Mouse (Mus musculus): ENCODE results near the gene Pde2a.

The Pde2a gene

DNA sequence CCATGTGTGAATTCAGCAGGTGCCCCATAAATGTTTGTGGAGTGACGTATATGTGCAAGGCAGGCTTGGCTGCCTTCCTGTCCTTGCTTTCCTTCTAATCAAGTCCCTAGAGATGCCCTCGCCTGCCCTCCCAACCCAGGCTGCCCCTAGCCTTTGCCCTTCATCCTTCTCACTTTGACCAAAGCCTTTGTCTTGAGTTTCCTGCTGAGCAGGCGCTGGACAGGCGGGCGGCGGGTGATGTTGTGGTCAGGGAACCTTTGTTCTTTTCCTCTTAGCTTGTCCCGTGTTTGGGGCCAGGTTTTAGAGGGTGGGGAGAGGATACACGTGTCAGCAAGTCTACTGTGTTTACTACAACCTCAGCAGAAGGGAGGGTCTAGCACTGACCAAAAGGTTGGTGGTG, 32.2 kb downstream of the Pde2a start:
- DNase-seq (ENCODE audit: inconsistent ontology term): no peak

DNA sequence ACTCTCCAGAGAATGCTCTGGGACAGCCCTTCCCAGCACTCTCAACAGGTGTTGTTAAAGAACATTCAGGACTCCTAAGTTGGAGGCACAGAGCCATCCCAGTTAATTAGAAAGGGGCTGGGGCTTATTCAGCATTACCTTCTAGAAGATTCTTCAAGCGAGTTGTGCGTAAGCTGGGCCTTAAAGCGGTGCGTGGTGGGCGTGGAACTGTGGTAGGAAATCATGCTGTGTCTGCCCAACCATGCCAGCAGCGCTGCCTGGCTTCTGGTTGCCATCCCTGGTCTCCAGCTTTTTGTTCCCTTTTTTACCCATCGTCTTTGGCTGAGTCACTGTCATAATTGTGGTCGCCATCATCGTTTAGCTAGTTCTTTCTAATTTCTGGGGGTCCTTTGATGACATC, 33.0 kb downstream of the Pde2a start:
- peak; percentile 64 for DNase-seq (ENCODE audit: inconsistent ontology term)

DNA sequence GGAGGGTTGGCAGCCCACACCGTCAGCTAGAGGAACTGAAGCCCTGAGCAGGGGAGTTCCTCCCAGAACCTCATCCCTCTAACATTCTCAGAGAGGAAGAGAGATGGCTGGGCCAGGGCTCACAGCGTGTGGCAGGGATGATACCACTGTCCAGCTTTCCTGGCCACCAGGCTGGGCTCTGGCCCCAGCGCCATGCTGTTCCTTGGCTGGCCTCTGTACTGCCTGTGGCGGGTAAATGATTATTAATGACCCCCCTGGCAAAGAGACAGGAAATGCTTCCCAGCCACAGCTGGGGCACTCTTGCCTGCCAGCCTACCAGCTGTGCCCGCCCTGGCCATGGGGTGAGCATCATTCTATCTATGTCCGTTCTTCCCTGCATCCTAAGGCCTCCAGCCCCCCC, 33.6 kb downstream of the Pde2a start:
- peak; percentile 56 for DNase-seq (ENCODE audit: inconsistent ontology term)

DNA sequence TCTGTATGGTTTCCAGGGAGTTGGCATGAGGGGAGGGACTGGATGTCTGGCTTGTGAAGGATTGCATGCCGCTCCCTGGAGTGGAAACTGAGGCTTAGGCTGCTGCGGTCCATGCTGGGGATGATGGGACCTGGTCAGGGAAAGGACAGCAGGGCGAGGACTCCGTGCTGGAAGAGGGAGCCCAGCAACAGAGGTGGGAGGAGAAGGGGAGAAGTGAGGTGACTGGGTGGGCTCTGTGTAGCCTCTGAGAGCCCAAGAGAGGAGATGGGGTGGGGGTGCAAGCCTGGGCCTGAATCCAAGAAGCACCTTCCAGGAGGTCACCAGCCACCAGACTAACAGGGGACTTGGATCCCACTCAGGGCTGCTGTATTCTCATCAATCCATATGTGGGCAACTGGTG, 34.8 kb downstream of the Pde2a start:
- no peak for DNase-seq (ENCODE audit: inconsistent ontology term)

DNA sequence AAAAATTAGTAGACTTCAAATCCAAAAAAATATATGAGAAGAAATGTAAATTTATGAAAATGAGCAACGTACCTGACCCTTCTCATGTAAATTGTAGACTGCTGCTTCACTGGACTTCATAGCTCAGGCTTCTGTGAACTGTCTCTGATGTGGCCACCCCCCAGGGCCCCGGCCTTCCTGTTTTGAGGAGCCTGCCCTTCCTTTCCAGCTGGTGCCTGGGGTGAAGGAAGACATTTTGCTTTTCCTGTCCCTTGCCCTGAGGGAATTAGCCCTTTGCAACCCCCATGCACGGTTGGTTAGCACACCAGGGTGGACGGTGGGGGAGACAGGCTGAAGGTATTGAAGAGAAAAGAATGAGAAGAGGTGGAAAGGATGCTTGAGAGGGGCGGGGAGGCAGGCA, 35.3 kb downstream of the Pde2a start:
- DNase-seq (ENCODE audit: inconsistent ontology term): no peak

DNA sequence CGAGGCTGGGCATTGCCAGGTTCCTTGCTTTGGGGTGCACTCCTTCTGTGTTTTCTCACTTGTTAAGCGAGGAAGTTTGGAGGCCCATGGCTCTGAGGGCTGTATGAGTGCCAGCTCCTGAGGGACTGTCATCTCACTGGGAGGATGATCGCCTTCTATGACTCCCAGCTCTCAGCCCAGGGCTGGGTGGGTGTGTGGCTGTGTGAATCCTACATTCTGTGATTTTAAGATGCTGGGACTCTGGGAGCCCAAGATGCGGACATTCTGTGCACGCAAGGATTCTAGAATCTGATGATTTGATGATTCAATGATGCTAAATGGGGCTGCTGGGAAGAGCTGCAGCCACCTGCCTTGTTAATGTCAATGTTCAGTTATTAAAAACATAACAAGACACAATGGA, 35.8 kb downstream of the Pde2a start:
- DNase-seq (ENCODE audit: inconsistent ontology term): no peak

DNA sequence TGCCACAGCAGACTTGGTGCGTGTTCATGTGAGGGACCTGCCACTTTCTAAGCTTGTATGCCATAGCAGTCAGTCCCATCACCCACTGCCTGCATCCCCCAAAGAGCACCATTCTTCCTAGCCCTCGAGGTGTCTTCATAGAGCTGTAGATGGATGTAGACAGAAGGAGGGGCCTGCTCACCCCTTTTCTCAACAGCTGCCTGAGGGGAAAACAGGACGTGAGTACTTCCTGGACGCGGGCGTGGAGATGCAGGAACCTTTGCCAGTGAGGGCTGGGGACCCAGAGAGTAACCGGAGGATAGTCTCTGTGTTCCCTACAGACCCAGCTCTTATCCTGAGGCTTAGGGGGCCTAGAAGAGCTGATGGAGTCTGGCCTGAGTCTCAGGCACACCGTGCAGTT, 36.3 kb downstream of the Pde2a start:
- no peak for DNase-seq (ENCODE audit: inconsistent ontology term)

DNA sequence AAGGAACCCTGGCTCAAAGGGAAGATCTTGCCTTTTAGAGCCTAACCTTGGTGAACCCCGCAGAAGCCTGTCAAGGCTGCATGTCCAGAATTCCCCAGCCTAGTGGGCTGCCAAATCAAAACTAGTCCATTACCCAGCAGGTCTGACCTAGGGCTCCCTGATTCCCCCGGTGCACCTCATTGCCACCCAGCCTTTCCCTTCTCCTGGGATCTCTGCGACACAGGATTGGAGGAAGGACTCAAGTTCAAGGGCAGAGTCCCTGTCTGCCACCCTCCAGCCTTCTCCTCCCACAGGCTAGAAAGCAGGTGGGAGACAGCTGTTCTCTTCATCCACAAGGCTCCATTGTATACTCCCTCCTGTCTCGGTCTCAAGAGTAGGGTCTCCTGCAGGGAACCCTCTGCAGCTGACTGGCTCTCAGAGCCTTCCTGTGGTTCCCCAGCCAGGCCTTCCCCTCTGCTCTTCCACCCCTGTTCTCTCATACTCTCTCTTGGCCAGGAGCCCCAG, 36.8 kb downstream of the Pde2a start:
- DNase-seq (ENCODE audit: inconsistent ontology term): no peak

DNA sequence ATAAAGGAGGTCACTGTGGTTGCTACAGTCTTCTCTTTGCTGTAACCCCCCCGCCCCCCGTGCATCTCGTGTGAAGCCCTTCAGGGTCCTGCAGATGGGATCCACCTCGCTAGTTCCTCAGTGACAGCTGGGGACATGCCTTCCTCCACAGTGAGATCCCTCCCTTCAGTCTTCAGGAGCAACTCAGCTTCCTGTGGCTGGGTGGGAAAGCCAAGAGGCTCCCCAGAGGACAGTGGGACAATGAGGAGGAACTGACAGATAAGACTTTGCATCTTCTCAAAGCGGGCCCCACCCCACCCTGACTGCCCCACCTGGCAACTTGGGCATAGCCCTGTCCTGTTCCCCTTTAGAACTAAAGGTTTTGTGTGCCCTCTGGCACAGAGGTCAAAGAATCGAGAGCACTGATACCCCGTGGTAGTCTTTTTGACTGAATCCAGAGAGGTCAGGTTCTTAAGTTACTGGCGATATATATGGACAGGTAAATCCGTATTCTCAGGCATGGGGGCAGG, 37.9 kb downstream of the Pde2a start:
- DNase-seq (ENCODE audit: inconsistent ontology term): no peak

DNA sequence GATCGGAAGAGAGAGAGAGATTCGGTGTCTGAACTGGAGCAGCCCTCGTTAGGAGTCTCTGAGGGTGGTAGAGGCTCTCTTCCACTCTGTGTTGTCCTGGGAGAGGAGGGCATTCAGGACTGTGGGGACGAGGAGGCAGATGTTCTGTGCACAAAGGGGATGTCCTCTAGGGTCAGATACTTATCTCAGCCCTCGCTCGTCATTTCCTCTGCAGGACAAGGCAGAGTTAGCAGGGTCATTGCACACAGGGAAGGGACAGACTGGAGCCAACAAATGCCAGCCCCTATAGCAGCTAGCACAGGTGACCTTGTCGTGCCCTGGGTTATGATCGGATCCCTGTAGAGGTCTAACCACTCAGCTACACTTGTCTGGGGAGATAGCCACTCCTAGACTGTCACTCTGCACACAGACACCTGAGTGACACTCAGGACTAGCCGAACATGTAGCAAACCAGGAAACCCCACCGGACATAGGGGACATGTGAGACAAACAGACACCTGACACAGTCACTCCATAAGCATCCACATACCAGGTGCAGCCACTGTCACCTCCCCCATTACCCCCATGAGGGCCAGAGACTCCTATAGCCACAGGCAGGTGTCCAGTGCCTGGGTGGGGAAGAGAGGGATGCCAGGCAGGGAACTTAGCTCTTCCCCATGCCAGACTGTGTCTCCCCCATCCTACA, 38.6 kb downstream of the Pde2a start:
- DNase-seq (ENCODE audit: inconsistent ontology term): no peak

DNA sequence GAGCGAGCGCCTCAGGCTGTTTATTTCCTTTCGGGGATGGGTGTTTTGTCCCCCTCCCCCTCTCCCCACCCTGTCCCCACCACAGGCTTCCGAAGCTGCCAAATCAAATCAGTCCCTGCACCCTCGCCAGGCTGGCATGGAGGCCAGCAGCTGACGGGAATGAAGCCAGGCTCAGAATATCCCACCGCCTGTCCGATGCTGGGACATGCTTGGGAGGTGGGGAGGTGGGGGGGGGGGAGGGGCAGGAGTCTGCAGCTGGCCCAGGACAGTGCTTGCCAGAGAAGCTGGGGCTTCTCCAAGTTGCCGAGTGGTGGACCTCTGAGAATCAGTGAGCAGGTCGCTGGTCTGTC, 39.1 kb downstream of the Pde2a start:
- peak; percentile 66 for DNase-seq (ENCODE audit: inconsistent ontology term)

DNA sequence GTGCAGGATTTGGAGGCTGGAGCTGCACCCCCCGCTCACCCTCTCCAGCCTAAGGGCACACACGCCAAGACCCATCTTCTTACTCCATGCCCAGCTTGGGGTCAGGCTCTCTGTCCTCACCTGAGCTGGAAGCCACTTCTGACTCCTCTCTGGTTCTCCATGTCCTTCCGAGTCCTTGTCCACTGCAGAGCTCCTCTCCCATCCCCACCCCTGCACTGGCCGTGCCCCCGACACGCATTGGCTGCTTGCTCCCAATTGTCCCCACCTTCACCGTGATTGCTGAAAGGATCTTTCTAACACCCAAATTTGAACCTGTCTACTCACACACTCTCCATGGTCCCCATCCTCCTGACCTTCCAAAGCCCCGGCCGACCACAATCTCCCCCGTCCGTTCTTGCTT, 40.1 kb downstream of the Pde2a start:
- DNase-seq (ENCODE audit: inconsistent ontology term): no peak

DNA sequence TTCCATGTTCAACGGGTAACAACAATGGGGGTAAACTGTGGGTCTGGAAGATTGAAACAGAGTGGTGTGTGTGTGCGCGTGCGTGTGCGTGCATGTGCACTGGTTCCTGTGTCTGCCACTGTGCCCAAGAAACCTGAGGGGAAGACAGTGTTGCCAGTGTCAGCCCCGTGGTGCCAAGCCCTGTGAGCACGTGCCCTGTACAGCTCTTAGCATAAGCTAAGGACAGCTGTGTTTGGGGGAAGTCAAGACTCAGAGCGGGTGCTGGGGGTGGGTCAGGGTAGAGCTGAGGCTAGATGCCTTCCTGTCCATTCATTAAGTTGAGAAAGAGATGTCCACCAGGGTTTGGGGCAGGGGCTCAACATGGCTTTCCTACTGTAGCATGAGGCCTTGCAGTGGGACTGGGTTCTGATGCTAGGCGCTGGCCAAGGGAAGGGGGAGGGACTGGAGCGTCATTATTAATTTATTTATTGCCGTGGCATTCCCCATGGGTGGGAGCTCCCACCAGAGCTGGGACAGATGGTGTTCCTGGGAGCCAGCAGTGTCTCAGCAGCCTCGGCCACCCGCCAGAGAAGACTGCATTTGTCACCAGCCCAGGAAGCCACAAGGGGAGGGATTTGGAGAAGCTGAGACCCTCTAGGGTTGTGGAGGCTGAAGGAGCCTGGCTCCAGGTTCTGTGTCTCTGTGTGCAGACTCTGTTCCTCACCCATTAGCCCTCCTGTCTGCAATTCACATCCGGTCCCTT, 41.0 kb downstream of the Pde2a start:
- DNase-seq (ENCODE audit: inconsistent ontology term): no peak

DNA sequence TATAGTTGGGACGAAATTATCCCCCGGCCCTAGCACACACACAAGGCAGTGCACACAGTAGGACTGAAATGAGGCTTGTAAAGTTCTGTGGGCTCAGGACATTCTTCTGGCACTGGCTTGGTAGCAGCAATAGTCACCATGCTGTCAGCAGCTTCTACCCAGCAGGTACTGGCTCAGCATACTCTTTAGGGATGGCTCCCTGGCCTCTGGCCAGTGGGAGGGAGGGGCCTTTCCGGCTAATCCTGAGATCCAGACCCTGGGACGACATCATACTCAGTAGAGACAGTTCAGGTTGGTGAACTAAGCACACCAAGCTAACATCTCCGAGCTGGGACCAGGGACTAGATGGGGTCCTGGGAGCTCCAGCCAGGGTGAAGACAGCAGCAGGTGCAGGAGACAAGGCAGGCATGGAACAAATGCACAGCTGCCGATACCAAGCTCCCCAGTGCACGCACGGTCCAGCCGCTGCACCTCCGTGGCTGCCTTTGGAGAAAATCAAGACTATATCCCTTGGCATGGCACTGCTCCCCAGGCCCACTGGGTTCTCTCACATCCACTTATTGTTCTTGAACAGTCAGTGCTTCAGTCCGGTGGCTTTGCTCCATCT, 42.3 kb downstream of the Pde2a start:
- no peak for DNase-seq (ENCODE audit: inconsistent ontology term)

DNA sequence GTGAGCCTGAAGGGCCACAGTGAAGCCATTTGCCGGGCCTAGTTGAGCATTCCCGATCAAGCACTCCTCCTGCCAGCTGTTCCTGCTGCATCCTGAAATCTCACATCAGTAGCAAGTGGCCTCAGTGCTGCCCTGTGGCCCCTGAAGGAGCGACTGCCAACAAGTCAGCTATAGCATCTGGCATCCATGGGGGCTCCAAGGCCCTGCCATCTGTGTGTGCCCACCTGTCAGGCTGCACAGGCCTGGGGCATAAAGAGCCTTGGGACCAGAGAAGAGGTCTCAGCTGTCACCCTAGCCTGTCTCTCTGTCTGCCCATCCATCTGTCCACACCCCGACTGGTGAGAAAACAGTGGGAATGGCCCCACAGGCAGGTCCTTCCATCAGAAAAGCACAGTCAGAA, 43.4 kb downstream of the Pde2a start:
- DNase-seq (ENCODE audit: inconsistent ontology term): no peak

DNA sequence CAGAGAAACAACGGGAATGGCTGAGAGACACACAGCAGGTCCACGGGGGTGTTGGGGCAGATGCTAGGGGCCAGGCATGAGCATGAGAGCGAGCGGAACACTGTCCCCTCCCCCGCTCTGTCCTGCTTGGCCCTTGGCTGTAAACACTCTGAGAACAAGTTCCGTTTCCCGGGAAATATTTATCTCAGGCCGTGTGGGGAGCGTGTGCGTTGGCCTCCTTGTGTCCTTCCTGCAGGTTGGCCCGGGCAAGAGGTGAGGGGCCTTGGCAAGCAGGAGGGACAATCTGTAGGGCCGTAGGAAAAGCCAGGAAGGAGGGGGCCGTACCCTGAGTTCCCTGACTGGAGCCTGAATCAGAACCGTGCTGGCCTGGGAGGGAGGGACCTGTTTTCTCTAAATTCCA, 43.9 kb downstream of the Pde2a start:
- DNase-seq (ENCODE audit: inconsistent ontology term): no peak

DNA sequence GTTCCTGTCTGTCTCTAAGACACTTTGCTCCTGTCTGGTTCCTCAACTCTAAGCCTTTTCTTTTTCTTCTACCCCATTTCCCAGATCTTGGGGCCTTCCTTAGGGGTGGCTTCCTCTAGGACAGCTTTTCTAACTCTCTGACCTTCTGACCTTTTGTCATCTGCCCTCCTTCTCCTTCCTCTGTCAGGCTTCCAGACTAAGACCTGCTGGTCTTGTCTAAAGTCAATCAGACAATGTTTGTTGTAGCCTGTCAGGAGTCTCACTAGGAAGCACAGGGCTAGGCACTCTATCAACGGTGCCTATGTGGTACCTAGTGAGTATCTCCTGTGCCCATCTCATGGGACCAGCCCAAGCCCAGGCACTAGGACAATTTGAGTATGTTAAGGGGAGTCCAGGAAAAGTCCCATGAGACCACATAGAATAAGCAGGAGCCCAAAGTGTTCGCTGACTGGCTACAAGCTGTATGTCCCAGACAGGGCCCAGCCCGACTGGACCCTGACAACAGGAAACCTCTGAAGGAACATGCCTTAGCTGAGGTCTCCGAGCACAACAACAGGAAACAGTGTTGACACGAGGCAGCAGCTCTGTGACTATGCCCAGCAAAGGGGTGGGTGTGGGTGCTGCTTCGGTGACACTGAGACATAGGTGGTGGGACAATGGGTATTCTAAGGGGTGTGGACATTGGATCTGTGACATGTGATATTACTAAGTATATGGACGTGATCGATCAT, 44.5 kb downstream of the Pde2a start:
- DNase-seq (ENCODE audit: inconsistent ontology term): no peak

DNA sequence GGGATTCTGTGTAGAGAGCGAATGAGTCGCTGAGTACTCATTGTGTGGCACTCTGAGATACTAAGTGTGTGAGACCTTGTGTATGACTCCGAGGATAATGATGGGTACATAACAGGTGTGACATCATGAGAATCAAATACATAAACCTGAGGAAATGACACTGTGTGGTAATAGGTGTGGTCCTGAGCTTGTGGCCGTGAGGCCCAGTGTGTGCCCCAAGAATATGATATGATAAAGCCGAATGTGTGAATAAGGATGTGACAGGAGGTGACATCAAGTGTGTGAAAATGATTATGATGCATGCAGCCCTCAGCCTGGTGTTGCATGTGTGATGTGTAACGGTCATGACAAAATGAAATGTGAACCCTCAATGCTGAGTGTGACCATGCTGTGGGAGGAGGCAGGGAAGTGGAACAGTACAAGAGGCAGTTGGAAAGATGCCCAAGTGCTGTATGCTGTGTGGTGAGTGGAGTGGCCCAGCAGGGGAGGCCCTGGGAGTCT, 45.1 kb downstream of the Pde2a start:
- DNase-seq (ENCODE audit: inconsistent ontology term): no peak

DNA sequence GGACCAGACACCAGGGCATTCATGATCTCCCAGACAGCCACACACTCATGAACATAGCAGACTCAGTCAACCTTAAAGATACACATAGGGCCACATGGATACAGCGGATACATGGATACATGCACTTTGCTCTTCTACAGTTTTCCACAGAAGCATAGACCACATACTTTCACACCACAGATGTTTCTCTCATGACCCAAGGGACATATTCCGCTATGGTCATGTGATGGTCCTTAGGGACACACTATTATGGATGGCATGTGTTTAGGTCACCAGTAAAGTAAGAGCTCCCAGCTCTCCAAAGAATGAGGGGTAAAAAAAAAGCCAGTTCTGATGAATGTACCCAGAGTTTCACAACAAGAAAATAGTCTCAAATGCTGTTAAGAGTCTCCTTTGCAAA, 49.9 kb downstream of the Pde2a start:
- DNase-seq (ENCODE audit: inconsistent ontology term): no peak

DNA sequence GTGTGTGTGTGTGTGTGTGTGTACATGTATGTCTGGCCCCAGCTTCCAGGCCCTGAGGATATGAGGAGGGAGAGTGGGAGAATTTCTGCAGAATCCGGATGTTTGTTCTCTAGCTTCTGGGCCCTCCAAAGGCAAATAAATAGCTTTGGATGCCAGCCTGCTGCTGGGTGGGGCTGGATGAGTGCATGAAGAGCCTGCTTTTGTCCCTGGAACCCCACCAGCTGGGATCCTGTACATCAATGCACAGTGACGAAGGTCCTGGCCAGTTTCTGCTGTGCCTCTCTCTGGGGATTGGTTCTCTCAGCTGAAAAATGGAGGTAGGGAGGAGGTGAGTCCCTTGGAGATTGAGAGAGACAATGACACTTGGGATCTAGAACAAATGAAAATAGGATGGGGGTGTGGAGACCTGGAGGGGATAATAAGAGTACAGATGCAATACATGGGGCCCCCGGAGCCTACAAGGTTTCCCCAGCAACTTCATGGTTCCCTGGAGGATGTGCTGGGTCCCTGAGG, 50.5 kb downstream of the Pde2a start:
- DNase-seq (ENCODE audit: inconsistent ontology term): no peak

DNA sequence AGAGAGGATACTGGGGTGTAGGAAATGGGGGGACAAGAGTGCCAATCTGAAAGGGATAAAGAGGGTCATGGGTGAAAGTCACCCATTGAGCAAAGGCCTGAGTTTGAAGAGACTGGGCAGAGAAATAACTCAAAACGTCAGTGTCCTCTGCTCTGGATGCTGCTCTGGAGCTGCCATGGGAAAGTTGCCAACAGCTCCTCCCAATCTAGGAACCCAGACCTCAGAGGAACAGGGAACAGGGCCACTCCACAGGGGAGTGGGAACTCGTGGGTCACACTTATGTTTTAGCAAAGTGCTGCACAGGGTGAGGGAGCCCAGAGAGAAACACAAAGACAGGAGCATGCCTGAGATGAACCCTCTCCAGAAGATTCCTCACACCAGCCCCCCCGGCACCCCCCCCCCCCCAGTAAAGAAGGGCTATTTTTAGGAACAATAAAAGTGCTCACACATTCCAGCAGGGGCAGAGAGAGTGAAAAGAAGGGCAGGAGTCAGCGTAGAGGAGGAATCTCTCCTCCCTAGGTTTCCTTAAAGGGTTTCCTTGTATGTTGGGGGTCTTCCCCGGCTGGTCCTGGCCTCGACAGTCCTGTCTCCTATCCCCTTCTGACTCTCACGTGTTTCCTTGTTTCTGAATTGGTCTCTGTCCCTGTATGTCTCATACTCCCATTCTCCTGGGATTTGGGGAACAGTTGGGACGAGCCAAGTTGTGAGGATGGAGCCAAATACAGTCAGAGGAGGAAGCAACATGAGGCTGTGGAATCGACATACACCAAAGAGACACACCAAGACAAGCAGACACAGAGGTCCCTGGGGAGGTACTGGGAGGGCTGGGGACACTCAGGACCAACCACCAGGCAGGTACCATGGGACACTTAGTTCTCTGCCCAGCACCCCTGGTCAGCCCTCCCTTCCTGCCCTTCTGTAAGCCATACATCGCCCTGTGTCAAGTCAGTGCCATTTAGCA, 51.4 kb downstream of the Pde2a start:
- DNase-seq (ENCODE audit: inconsistent ontology term): no peak

All from Muller cell, postnatal 12 days (primary cell).